Mouse (Mus musculus) forebrain, postnatal 0 days (tissue): ENCODE measurements around the gene Eif3k. TPM values are rescaled to one million over a fixed set of nuclear protein-coding genes. Genes with fewer than 3 reads are reported as not detected.

ENCODE experiments used
- ATAC-seq: fragments of 200-750 bp; cut with Nextera tagmentation; 2 replicates; pipeline ENCODE4 v1.8.0; 2017; ENCODE audit warnings: mild to moderate bottlenecking, moderate library complexity
- DNase-seq: peaks from one replicate; pipeline ENCODE4 v3.0.0-alpha.2; 2015
- H3K27ac ChIP-seq: fragments of 300-500 bp; sonication (generic); 2 replicates; pipeline ENCODE4 v1.5.1; 2014; ENCODE audit warnings: low read depth, mild to moderate bottlenecking, antibody characterized with exemption, low read length, moderate library complexity, mixed read lengths
- H3K27me3 ChIP-seq: fragments of 300-500 bp; sonication (generic); 2 replicates; pipeline ENCODE4 v1.6.1; 2014; ENCODE audit warnings: mild to moderate bottlenecking, low read length, mixed read lengths; ENCODE audit not compliant: insufficient read depth
- H3K36me3 ChIP-seq: fragments of 300-500 bp; sonication (generic); 2 replicates; pipeline ENCODE4 v1.6.1; 2014; ENCODE audit warnings: mild to moderate bottlenecking, moderate library complexity; ENCODE audit not compliant: insufficient read depth
- H3K4me1 ChIP-seq: fragments of 300-500 bp; sonication (generic); 2 replicates; pipeline ENCODE4 v1.6.1; 2014; ENCODE audit warnings: antibody characterized with exemption; ENCODE audit not compliant: insufficient read depth
- H3K4me2 ChIP-seq: fragments of 300-500 bp; sonication (generic); 2 replicates; pipeline ENCODE4 v1.6.1; 2014; ENCODE audit warnings: low read depth, mild to moderate bottlenecking, moderate library complexity
- H3K4me3 ChIP-seq: fragments of 300-500 bp; sonication (generic); 2 replicates; pipeline ENCODE4 v1.5.1; 2014; ENCODE audit warnings: low read depth, low read length, mixed read lengths
- H3K9ac ChIP-seq: fragments of 300-500 bp; sonication (generic); 2 replicates; pipeline ENCODE4 v1.6.1; 2014; ENCODE audit warnings: mild to moderate bottlenecking
- H3K9me3 ChIP-seq: fragments of 300-500 bp; sonication (generic); 2 replicates; pipeline ENCODE4 v1.6.1; 2016; ENCODE audit warnings: low read length
- CTCF ChIP-seq: sonication (generic); IDR thresholded peaks from 2 replicates; pipeline ENCODE4 v1.5.1; 2016; ENCODE audit warnings: antibody characterized with exemption, control low read depth, low read depth
- WGBS: fragments of 180-500 bp; shearing (Covaris S2); extraction: QIAGEN DNeasy Blood & Tissue Kit; methylation state at CpG from one replicate; pipeline ENCODE4 v1.1.7; 2014; 5-methylcytosine and 5-hydroxymethylcytosine counted together
- polyA plus RNA-seq: library from polyadenylated mRNA; unstranded; fragments of >200 nt; fragmentation: Nextera tagmentation; extraction: Ambion mirVana; gene quantifications from 2 replicates; pipeline ENCODE4 v1.2.1, GENCODE M21; 2015
- total RNA-seq: library from RNA; depleted of rRNA; stranded (reverse); fragments of >200 nt; gene quantifications from 2 replicates; pipeline ENCODE4 v1.2.3, GENCODE M21; 2014

Eif3k gene
- total and polyA plus RNA-seq, 2 experiments from 2014 or later: 318 to 360 TPM

GRCm38 (mm10) chr7:29008171-29008570 is 26.5 kb upstream of the Eif3k start:
- ATAC-seq (no peak), DNase-seq (no peak)
- Histone ChIP-seq H3K9me3 (no peaks in the 10 kb centered on the region), H3K36me3 (no peaks in the 10 kb centered on the region), H3K4me1 (no peaks in the 10 kb centered on the region), H3K9ac (no peak overlapping the region), H3K27ac (no peak overlapping the region), H3K27me3 (no peaks in the 10 kb centered on the region), H3K4me2 (no peak overlapping the region), H3K4me3 (no peak overlapping the region)
- no peak for TF ChIP-seq CTCF
- WGBS: 96% methylated on average over 10 of the region's 10 CpGs

GRCm38 (mm10) chr7:29007224-29008101 is 25.8 kb upstream of the Eif3k start:
- ATAC-seq (no peak), DNase-seq (no peak)
- WGBS: 81% methylated on average over 9 of the region's 9 CpGs
- no peaks in the 10 kb centered on the region for H3K27me3 ChIP-seq
- H3K4me3 ChIP-seq: no peak overlapping the region
- no peak overlapping the region for H3K27ac ChIP-seq
- H3K9ac ChIP-seq: no peak overlapping the region
- H3K4me1 ChIP-seq: no peaks in the 10 kb centered on the region
- H3K36me3 ChIP-seq: no peaks in the 10 kb centered on the region
- TF ChIP-seq CTCF: no peak
- no peaks in the 10 kb centered on the region for H3K9me3 ChIP-seq
- no peak overlapping the region for H3K4me2 ChIP-seq

GRCm38 (mm10) chr7:29000651-29001605 is 19.3 kb upstream of the Eif3k start:
- Histone ChIP-seq H3K4me1 (peaks cover 4% of the 10 kb centered on the region; the same call in 1 of the 2 replicates), H3K4me3 (peak overlapping the region; percentile 44), H3K36me3 (no peaks in the 10 kb centered on the region), H3K27me3 (no peaks in the 10 kb centered on the region), H3K4me2 (peak overlapping the region; percentile 76), H3K9me3 (no peaks in the 10 kb centered on the region), H3K27ac (no peak overlapping the region), H3K9ac (peak overlapping the region; percentile 66)
- 6% methylated on average over 43 of the region's 43 CpGs for WGBS
- peak; percentile 58 for DNase-seq
- ATAC-seq: peak; percentile 67
- TF ChIP-seq CTCF: 0 out of 2 replicates have a peak, but pooled peaks have one; percentile 2

GRCm38 (mm10) chr7:28993402-28993801 is 11.7 kb upstream of the Eif3k start:
- DNase-seq: no peak
- Histone ChIP-seq H3K4me3 (no peak overlapping the region), H3K27ac (no peak overlapping the region), H3K36me3 (no peaks in the 10 kb centered on the region), H3K4me1 (no peaks in the 10 kb centered on the region), H3K4me2 (no peak overlapping the region), H3K9ac (no peak overlapping the region), H3K27me3 (no peaks in the 10 kb centered on the region), H3K9me3 (no peaks in the 10 kb centered on the region)
- no peak for TF ChIP-seq CTCF
- no peak for ATAC-seq
- WGBS: 90% methylated on average over 3 of the region's 3 CpGs

- DNase-seq: no peak
Observed at GRCm38 (mm10) chr7:28992997-28993396, 11.3 kb upstream of the Eif3k start.

GRCm38 (mm10) chr7:28991616-28992015 is 10.0 kb upstream of the Eif3k start:
- no peak for ATAC-seq
- Histone ChIP-seq H3K27ac (no peak overlapping the region), H3K4me1 (no peaks in the 10 kb centered on the region), H3K27me3 (no peaks in the 10 kb centered on the region), H3K9me3 (no peaks in the 10 kb centered on the region), H3K4me3 (no peak overlapping the region), H3K9ac (no peak overlapping the region), H3K36me3 (no peaks in the 10 kb centered on the region), H3K4me2 (no peak overlapping the region)
- 71% methylated on average over 5 of the region's 5 CpGs for WGBS
- peak; percentile 10; the same call in 1 of the 2 replicates for TF ChIP-seq CTCF
- DNase-seq: no peak

More at GRCm38 (mm10) chr7:28992997-28993396, 11.3 kb upstream of the Eif3k start:
- Histone ChIP-seq H3K4me3 (no peak overlapping the region), H3K4me1 (no peaks in the 10 kb centered on the region), H3K9me3 (no peaks in the 10 kb centered on the region), H3K27ac (no peak overlapping the region), H3K36me3 (no peaks in the 10 kb centered on the region), H3K9ac (no peak overlapping the region), H3K27me3 (no peaks in the 10 kb centered on the region), H3K4me2 (no peak overlapping the region)
- ATAC-seq: no peak
- no peak for TF ChIP-seq CTCF
- 87% methylated on average over 3 of the region's 3 CpGs for WGBS
